Mouse (Mus musculus) adrenal gland, postnatal 25 days (tissue): ENCODE measurements at regions not wholly inside any gene's neighbourhood (a gene's known extent, or its start where the extent isn't known, plus 50 kb on each side); places are given as distances from the start of the nearest gene placed in this dataset.

ENCODE experiments used
- DNase-seq: peaks from one replicate; pipeline ENCODE4 v3.0.0; 2021; ENCODE audit warnings: mixed read lengths

GRCm38 (mm10) chr2:108584799-108585198 lies 695.7 kb upstream of the Kif18a start:
- DNase-seq, result no peak

GRCm38 (mm10) chr2:108593555-108593954 lies 687.0 kb upstream of the Kif18a start:
- no peak for DNase-seq

GRCm38 (mm10) chr2:108600346-108600745 lies 680.2 kb upstream of the Kif18a start:
- no peak for DNase-seq

GRCm38 (mm10) chr2:108619580-108619979 lies 661.0 kb upstream of the Kif18a start:
- no peak for DNase-seq

GRCm38 (mm10) chr2:108622367-108623162 lies 658.0 kb upstream of the Kif18a start:
- DNase-seq, result no peak

- no peak for DNase-seq
Measured at GRCm38 (mm10) chr2:108635644-108636043, 644.9 kb upstream of the Kif18a start.

- no peak for DNase-seq
Measured at GRCm38 (mm10) chr2:108660697-108661388, 619.7 kb upstream of the Kif18a start.

GRCm38 (mm10) chr2:108677777-108678380 lies 602.7 kb upstream of the Kif18a start:
- no peak for DNase-seq

GRCm38 (mm10) chr2:108681574-108681973 lies 599.0 kb upstream of the Kif18a start:
- no peak for DNase-seq

GRCm38 (mm10) chr2:108686019-108686743 lies 594.4 kb upstream of the Kif18a start:
- no peak for DNase-seq

- DNase-seq, result peak; percentile 59
Measured at GRCm38 (mm10) chr2:108690091-108690490, 590.4 kb upstream of the Kif18a start.

- DNase-seq, result no peak
Measured at GRCm38 (mm10) chr2:108691156-108692007, 589.2 kb upstream of the Kif18a start.

GRCm38 (mm10) chr2:108701308-108701707 lies 579.2 kb upstream of the Kif18a start:
- no peak for DNase-seq

- no peak for DNase-seq
Measured at GRCm38 (mm10) chr2:108707856-108708855, 572.4 kb upstream of the Kif18a start.

- DNase-seq, result no peak
Measured at GRCm38 (mm10) chr2:108742079-108742478, 538.5 kb upstream of the Kif18a start.

- no peak for DNase-seq
Measured at GRCm38 (mm10) chr2:108743511-108743910, 537.0 kb upstream of the Kif18a start.

GRCm38 (mm10) chr2:108744797-108745196 lies 535.7 kb upstream of the Kif18a start:
- no peak for DNase-seq

- no peak for DNase-seq
Measured at GRCm38 (mm10) chr2:108753494-108754225, 526.9 kb upstream of the Kif18a start.

GRCm38 (mm10) chr2:108755821-108756220 lies 524.7 kb upstream of the Kif18a start:
- DNase-seq, result no peak

GRCm38 (mm10) chr2:108756251-108756650 lies 524.3 kb upstream of the Kif18a start:
- DNase-seq, result no peak
